Mouse (Mus musculus): ENCODE results near the gene Sfrp2. TPM values are rescaled to one million over a fixed set of nuclear protein-coding genes. Genes with fewer than 3 reads are reported as not detected.

The Sfrp2 gene
- polyA plus RNA-seq, 1 experiment from 2014 or later = 41.8 TPM

DNA sequence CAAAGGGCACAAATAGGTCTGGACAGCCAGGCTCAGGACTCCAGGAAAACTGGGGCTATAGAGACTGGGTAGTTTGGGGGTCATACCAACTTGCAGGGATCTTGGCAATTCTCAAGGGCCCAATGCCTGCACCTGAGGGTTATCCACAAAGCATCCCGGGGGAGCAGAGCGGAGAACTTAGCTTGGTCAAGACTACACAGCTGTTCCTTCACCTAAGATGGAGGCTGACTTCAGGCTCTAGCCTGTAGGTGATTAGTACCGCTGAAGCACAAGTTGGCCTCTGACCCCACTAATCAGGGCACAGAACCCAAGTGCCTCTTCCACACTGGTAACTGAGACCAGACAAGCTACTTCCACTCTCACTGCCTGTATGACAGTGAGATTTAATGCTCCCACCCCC is 18.6 kb downstream of the Sfrp2 start:
- no peaks in the 10 kb centered on the region for H3K9me3 ChIP-seq (ENCODE audit: low read length)
- H3K27ac ChIP-seq (ENCODE audit: low read length) = no peak overlapping the region
- no peak overlapping the region for H3K9ac ChIP-seq (replicated peaks; ENCODE audit: low read depth)
- H3K4me1 ChIP-seq (ENCODE audit: insufficient read depth, low read depth, low read length) = no peaks in the 10 kb centered on the region
- H3K4me3 ChIP-seq (ENCODE audit: low read depth, low read length) = no peak overlapping the region
- no peak overlapping the region for H3K4me2 ChIP-seq (replicated peaks; ENCODE audit: low read depth, low read length)
- no peak for TF ChIP-seq CTCF (IDR thresholded peaks at IDR 0.05)
- TF ChIP-seq EP300 (IDR thresholded peaks at IDR 0.05) = no peak
- ATAC-seq = no peak
- H3K36me3 ChIP-seq (ENCODE audit: insufficient read depth, low read length) = no peaks in the 10 kb centered on the region
- no peak for DNase-seq (ENCODE audit: low spot score)
- 84% methylated on average over 3 of the region's 3 CpGs for WGBS
- no peaks in the 10 kb centered on the region for H3K27me3 ChIP-seq (replicated peaks; ENCODE audit: insufficient read depth, low read length)

DNA sequence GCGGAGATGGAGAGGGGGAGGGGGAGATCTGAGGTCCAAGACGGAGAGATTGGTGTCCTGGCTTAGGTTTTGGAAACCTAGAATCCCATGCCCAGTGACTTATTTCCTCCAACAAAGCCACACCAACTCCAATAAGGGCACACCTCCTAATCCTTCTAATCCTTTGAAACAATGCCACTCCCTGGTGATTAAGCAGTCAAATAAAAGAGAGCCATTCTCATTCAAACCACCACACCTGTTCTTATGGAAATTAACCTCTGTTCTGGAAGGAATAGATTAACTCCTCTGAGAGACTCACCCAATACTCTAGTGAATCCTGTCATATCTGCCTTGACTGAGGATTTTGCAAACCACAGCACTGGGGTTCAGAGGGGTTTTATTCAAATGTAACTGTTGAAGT is 21.0 kb downstream of the Sfrp2 start:
- no peak overlapping the region for H3K27ac ChIP-seq (ENCODE audit: low read length)
- DNase-seq (ENCODE audit: low spot score) (no peak), ATAC-seq (no peak)
- no peaks in the 10 kb centered on the region for H3K9me3 ChIP-seq (ENCODE audit: low read length)
- no peaks in the 10 kb centered on the region for H3K27me3 ChIP-seq (replicated peaks; ENCODE audit: insufficient read depth, low read length)
- no peak overlapping the region for H3K4me3 ChIP-seq (ENCODE audit: low read depth, low read length)
- H3K9ac ChIP-seq (replicated peaks; ENCODE audit: low read depth) = no peak overlapping the region
- H3K36me3 ChIP-seq (ENCODE audit: insufficient read depth, low read length) = no peaks in the 10 kb centered on the region
- 100% methylated on average over 2 of the region's 2 CpGs for WGBS
- TF ChIP-seq CTCF (IDR thresholded peaks at IDR 0.05) (no peak), EP300 (IDR thresholded peaks at IDR 0.05) (no peak)
- no peaks in the 10 kb centered on the region; the same call in 1 of the 2 replicates for H3K4me1 ChIP-seq (ENCODE audit: insufficient read depth, low read depth, low read length)
- no peak overlapping the region for H3K4me2 ChIP-seq (replicated peaks; ENCODE audit: low read depth, low read length)

DNA sequence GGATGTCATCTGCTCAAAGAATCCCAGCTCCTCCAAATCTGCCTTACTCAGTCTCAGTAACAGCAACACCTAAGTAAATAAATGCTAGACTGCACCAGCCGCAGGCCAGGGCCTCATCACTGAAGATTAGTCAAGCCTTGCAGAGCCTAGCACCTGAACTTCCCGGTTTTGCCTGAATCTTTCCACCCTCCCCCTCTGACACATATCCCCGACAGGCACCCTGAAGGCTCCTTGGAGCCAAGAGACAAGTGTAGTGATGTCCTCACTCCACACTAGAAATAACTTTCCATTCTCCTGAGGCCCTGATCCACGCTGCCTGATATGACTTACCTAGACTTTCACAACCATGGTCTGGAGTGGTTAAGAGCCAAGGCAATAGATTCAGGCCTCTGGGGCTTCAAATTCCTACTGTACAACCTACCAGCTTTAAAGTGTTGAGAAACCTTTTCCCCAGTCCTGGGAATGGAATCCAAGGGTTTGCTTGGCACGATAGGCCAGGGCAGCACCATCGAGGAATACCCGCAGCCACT is 21.7 kb downstream of the Sfrp2 start:
- ATAC-seq (no peak), DNase-seq (ENCODE audit: low spot score) (no peak)
- H3K9me3 ChIP-seq (ENCODE audit: low read length) = no peaks in the 10 kb centered on the region
- 87% methylated on average over 7 of the region's 7 CpGs for WGBS
- H3K4me2 ChIP-seq (replicated peaks; ENCODE audit: low read depth, low read length) = no peak overlapping the region
- TF ChIP-seq EP300 (IDR thresholded peaks at IDR 0.05) (no peak), CTCF (IDR thresholded peaks at IDR 0.05) (no peak)
- no peaks in the 10 kb centered on the region for H3K36me3 ChIP-seq (ENCODE audit: insufficient read depth, low read length)
- H3K27ac ChIP-seq (ENCODE audit: low read length) = no peak overlapping the region
- H3K9ac ChIP-seq (replicated peaks; ENCODE audit: low read depth) = no peak overlapping the region
- no peaks in the 10 kb centered on the region; the same call in 1 of the 2 replicates for H3K4me1 ChIP-seq (ENCODE audit: insufficient read depth, low read depth, low read length)
- no peaks in the 10 kb centered on the region for H3K27me3 ChIP-seq (replicated peaks; ENCODE audit: insufficient read depth, low read length)
- H3K4me3 ChIP-seq (ENCODE audit: low read depth, low read length) = no peak overlapping the region

DNA sequence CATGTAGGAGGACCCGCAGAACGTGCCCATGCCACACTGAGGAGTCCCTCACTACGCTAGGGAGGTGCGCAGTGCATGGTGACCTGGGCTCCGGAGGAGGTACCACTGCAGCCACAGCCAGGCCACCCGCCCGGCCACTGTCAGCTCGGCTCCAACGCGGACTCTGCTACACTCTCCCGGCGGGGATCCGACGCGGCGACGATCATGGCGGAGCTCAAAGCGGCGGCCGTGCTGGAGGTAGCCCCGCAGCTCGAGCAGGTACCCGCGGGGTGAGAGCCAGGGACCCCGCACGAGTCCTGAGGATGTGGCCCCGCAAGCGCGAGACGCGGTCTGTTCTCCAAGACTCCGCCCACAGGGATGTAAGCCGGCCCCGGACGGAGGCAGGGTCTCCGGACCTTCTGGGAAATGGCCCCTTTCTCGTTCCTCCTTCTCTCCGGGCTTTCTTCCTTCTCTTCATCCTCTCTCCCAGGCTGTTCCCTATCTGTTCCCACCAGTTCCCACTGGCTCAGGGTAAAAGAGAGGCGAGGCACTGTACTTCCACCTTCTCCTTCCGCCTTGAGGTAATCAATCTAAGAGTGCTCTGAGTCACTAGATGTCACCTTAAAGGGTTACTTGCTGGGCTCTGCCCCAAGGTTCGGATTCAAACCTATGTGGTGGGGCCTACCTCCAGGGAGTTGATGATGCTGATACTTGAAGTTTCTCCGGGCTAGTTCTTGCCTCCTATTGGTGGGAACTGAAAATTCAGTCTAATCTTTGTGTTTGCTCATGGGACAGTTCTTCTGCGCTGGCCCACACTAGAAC is 23.7 kb downstream of the Sfrp2 start:
- DNase-seq (ENCODE audit: low spot score) (peak; percentile 40), ATAC-seq (peak; percentile 65)
- Histone ChIP-seq H3K4me3 (ENCODE audit: low read depth, low read length) (peak overlapping the region; percentile 49), H3K9ac (replicated peaks; ENCODE audit: low read depth) (peak overlapping the region; percentile 26), H3K9me3 (ENCODE audit: low read length) (no peaks in the 10 kb centered on the region), H3K36me3 (ENCODE audit: insufficient read depth, low read length) (no peaks in the 10 kb centered on the region), H3K27me3 (replicated peaks; ENCODE audit: insufficient read depth, low read length) (no peaks in the 10 kb centered on the region), H3K27ac (ENCODE audit: low read length) (no peak overlapping the region), H3K4me1 (ENCODE audit: insufficient read depth, low read depth, low read length) (no peaks in the 10 kb centered on the region; the same call in 1 of the 2 replicates), H3K4me2 (replicated peaks; ENCODE audit: low read depth, low read length) (peak overlapping the region; percentile 95)
- peak; percentile 45 for TF ChIP-seq CTCF (IDR thresholded peaks at IDR 0.05)
- no peak for TF ChIP-seq EP300 (IDR thresholded peaks at IDR 0.05)
- WGBS = 2% methylated on average over 44 of the region's 44 CpGs

DNA sequence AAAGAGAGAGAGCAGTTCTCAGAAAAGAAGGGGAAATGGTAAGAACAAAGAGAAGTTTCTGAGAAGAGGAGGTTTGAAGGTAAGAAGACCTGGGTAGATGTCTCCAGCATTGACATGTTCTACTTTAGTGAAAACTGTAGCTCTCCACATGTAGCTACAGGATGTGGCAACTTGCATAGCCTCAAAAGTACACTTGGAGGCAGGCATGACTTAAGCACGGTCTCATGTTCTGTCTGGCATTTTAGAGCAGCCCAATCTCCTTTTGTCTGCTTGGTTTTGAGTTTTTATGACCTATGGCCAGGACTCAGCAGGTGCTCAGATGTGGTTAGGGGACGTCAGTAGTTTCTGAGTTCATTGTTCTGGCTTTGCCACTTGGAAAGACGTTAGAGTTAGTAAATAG is 25.3 kb downstream of the Sfrp2 start:
- Histone ChIP-seq H3K9ac (replicated peaks; ENCODE audit: low read depth) (no peak overlapping the region), H3K36me3 (ENCODE audit: insufficient read depth, low read length) (no peaks in the 10 kb centered on the region), H3K27me3 (replicated peaks; ENCODE audit: insufficient read depth, low read length) (no peaks in the 10 kb centered on the region), H3K4me1 (ENCODE audit: insufficient read depth, low read depth, low read length) (no peaks in the 10 kb centered on the region; the same call in 1 of the 2 replicates), H3K27ac (ENCODE audit: low read length) (no peak overlapping the region), H3K9me3 (ENCODE audit: low read length) (no peaks in the 10 kb centered on the region), H3K4me2 (replicated peaks; ENCODE audit: low read depth, low read length) (no peak overlapping the region), H3K4me3 (ENCODE audit: low read depth, low read length) (no peak overlapping the region)
- DNase-seq (ENCODE audit: low spot score) (no peak), ATAC-seq (no peak)
- WGBS = 76% methylated on average over 3 of the region's 3 CpGs
- TF ChIP-seq EP300 (IDR thresholded peaks at IDR 0.05) (no peak), CTCF (IDR thresholded peaks at IDR 0.05) (no peak)

DNA sequence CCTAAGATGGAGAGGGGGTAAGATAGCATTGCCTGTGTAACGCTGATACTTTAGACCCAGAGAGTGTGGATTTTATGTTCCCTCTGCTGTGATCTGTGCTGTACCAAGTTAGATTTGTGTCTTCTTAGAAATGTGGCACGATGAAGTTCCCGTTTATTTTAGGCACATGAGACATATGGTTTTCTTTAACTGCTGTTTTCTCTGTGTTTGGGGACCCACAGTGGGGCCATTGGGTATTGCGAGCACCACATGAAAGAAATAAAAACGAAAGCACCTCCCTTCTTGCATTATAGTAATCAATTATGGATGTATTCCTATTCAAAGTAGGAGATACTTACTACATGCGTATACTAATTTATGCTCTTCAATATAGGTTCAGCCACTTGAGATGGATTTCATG is 31.0 kb downstream of the Sfrp2 start:
- WGBS = 63% methylated on average over 6 of the region's 6 CpGs
- Histone ChIP-seq H3K4me2 (replicated peaks; ENCODE audit: low read depth, low read length) (no peak overlapping the region), H3K4me1 (ENCODE audit: insufficient read depth, low read depth, low read length) (no peaks in the 10 kb centered on the region), H3K4me3 (ENCODE audit: low read depth, low read length) (no peak overlapping the region), H3K9me3 (ENCODE audit: low read length) (no peaks in the 10 kb centered on the region), H3K9ac (replicated peaks; ENCODE audit: low read depth) (no peak overlapping the region), H3K36me3 (ENCODE audit: insufficient read depth, low read length) (no peaks in the 10 kb centered on the region), H3K27ac (ENCODE audit: low read length) (no peak overlapping the region), H3K27me3 (replicated peaks; ENCODE audit: insufficient read depth, low read length) (no peaks in the 10 kb centered on the region)
- ATAC-seq (no peak), DNase-seq (ENCODE audit: low spot score) (no peak)
- no peak for TF ChIP-seq CTCF (IDR thresholded peaks at IDR 0.05)
- no peak for TF ChIP-seq EP300 (IDR thresholded peaks at IDR 0.05)

Measured in lung, postnatal 0 days (tissue).